Mouse (Mus musculus) heart, postnatal 0 days (tissue): ENCODE measurements around the gene Timm50.

Experiments
- CTCF ChIP-seq: IDR thresholded peaks from 2 replicates; pipeline ENCODE4 v1.5.1; 2016; ENCODE audit warnings: antibody characterized with exemption, control low read depth, low read depth
- EP300 ChIP-seq: IDR thresholded peaks from 2 replicates; pipeline ENCODE4 v1.6.1; 2016; ENCODE audit warnings: antibody characterized with exemption, low read depth

- TF ChIP-seq CTCF (no peak), EP300 (no peak)
Observed at GRCm38 (mm10) chr7:28326457-28326856, 14.6 kb upstream of the Timm50 start.
